Mouse (Mus musculus) T-helper 1 cell (primary cell): ENCODE data around the gene Zfp977.
"Not testable (repeated sequence)": the region's sequence is repeated elsewhere in the genome, so short reads cannot be mapped to it uniquely, and the experiment has no call there.

ENCODE experiments used
- in situ Hi-C: fragments of 300-600 bp; cut with MboI, MseI; formaldehyde crosslinking; loops from one replicate; pipeline ENCODE4 v1.15.1; 2025; ENCODE audit warnings: high pct_unique_total_duplicates

Zfp977 gene

GRCm38 (mm10) chr7:42592413-42592812 is at the start of gene Zfp977:
TSS of gene Zfp977 (minus strand) at chr7:42592547.
- in situ Hi-C loops = not testable (repeated sequence)

GRCm38 (mm10) chr7:42631031-42631430 is 38.7 kb upstream of the Zfp977 start:
- in situ Hi-C loops = not testable (repeated sequence)

DNA sequence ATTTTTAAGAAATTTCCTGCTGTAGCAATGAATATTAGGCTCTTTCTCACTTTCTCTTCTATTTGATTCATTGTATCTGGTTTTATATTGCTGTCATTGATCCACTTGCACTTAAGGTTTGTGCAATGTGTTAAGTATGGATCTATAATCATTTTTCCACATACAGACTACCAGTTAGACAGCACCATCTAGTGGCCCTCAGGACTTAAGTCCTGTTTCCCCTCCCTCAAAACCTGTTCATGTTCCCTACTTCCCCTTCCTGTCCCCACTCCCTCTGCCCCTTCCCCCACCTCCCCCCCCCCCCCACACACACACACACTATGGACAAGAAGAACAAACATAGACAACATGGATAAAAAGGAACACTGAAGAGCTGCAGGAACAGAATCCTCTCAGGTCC is 3.3 kb upstream of the Zfp977 start:
- in situ Hi-C loops = not testable (repeated sequence)

DNA sequence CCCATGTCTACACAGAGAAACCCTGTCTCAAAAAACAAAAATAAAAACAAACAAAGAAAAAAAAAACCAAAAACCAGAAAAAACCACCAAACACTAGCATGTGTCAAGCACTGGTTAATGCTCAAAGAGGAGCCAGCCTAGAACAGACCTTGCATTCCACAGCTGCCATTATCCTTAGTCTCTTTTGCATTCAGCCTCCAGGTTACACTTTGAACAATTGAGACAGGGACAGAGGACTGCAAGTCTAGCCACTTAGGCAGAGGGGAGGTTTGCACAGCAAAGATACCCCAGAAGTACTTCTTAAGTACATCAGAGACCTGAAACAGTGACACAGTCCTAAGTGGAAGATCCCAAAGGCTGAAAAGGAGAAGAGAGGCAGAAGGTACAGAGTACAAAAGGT is 1.0 kb downstream of the Zfp977 start:
- in situ Hi-C loops = not testable (repeated sequence)

- in situ Hi-C loops = no loop called here
These were observed 13.9 kb downstream of the Zfp977 start, which contains the start of gene Gm21028 for GRCm38 (mm10) chr7:42578488-42578887. TSS of gene Gm21028 (minus strand) at chr7:42578588.

GRCm38 (mm10) chr7:42551766-42552165 is 40.6 kb downstream of the Zfp977 start:
- in situ Hi-C loops = no loop called here
